Mouse (Mus musculus) stomach, postnatal 0 days (tissue): Measurements from ENCODE around the gene Tspan31. TPM values are rescaled to one million over a fixed set of nuclear protein-coding genes. Genes with fewer than 3 reads are reported as not detected.
"Not testable (repeated sequence)": the region's sequence is repeated elsewhere in the genome, so short reads cannot be mapped to it uniquely, and the experiment has no call there.

Experiments used
- ATAC-seq: fragments of 200-750 bp; cut with Nextera tagmentation; 2 replicates; pipeline ENCODE4 v1.8.0; 2017; ENCODE audit not compliant: low FRiP score, low TSS enrichment
- DNase-seq: peaks from one replicate; pipeline ENCODE4 v3.0.0-alpha.2; 2016; ENCODE audit warnings: low spot score
- H3K27ac ChIP-seq: fragments of 300-500 bp; sonication (generic); replicated peaks from 2 replicates; pipeline ENCODE4 v1.5.1; 2014; ENCODE audit warnings: mild to moderate bottlenecking, control low read depth
- H3K27me3 ChIP-seq: fragments of 300-500 bp; sonication (generic); 2 replicates; pipeline ENCODE4 v1.6.1; 2014; ENCODE audit warnings: low read length; ENCODE audit not compliant: control insufficient read depth, insufficient read depth
- H3K36me3 ChIP-seq: fragments of 300-500 bp; sonication (generic); 2 replicates; pipeline ENCODE4 v1.6.1; 2014; ENCODE audit warnings: low read length, mixed read lengths; ENCODE audit not compliant: control insufficient read depth, insufficient read depth
- H3K4me1 ChIP-seq: fragments of 300-500 bp; sonication (generic); replicated peaks from 2 replicates; pipeline ENCODE4 v1.6.1; 2014; ENCODE audit warnings: antibody characterized with exemption; ENCODE audit not compliant: control insufficient read depth, insufficient read depth
- H3K4me2 ChIP-seq: fragments of 300-500 bp; sonication (generic); replicated peaks from 2 replicates; pipeline ENCODE4 v1.6.1; 2014; ENCODE audit warnings: low read depth, mild to moderate bottlenecking, control low read depth, moderate library complexity
- H3K4me3 ChIP-seq: fragments of 300-500 bp; sonication (generic); 2 replicates; pipeline ENCODE4 v1.5.1; 2014; ENCODE audit warnings: low read depth, low read length, control low read depth
- H3K9ac ChIP-seq: fragments of 300-500 bp; sonication (generic); 2 replicates; pipeline ENCODE4 v1.6.1; 2014; ENCODE audit warnings: mild to moderate bottlenecking, low read length, control low read depth, mixed read lengths
- H3K9me3 ChIP-seq: fragments of 300-500 bp; sonication (generic); 2 replicates; pipeline ENCODE4 v1.6.1; 2016; ENCODE audit warnings: low read length; ENCODE audit not compliant: control insufficient read depth
- CTCF ChIP-seq: IDR thresholded peaks from 2 replicates; pipeline ENCODE4 v1.5.1; 2016; ENCODE audit warnings: antibody characterized with exemption, low read depth, mild to moderate bottlenecking, moderate library complexity
- EP300 ChIP-seq: optimal IDR thresholded peaks from 2 replicates; pipeline ENCODE3; 2016; ENCODE audit warnings: antibody characterized with exemption
- WGBS: fragments of 180-500 bp; shearing (Covaris S2); extraction: QIAGEN DNeasy Blood & Tissue Kit; methylation state at CpG from one replicate; pipeline ENCODE4 v1.1.7; 2014; 5-methylcytosine and 5-hydroxymethylcytosine counted together
- polyA plus RNA-seq: library from polyadenylated mRNA; unstranded; fragments of >200 nt; fragmentation: Nextera tagmentation; extraction: Ambion mirVana; gene quantifications from 2 replicates; pipeline ENCODE4 v1.2.1, GENCODE M21; 2015

The Tspan31 gene
- polyA plus RNA-seq, 1 experiment from 2014 or later, result 82.8 TPM

- TF ChIP-seq CTCF (no peak), EP300 (no peak)
- no peak overlapping the region for H3K4me3 ChIP-seq
- DNase-seq, result no peak
- ATAC-seq, result no peak
- no peak overlapping the region for H3K9ac ChIP-seq
- H3K36me3 ChIP-seq, result peaks cover 12% of the 10 kb centered on the region
- H3K27me3 ChIP-seq, result no peaks in the 10 kb centered on the region
- H3K27ac ChIP-seq, result no peak overlapping the region
- H3K4me1 ChIP-seq, result 0 out of 2 replicates have a peak, but pooled peaks cover 4% of the 10 kb centered on the region
- WGBS, result 64% methylated on average over 5 of the region's 5 CpGs
- H3K9me3 ChIP-seq, result no peaks in the 10 kb centered on the region
- no peak overlapping the region for H3K4me2 ChIP-seq
These were observed 7.6 kb downstream of the Tspan31 start for GRCm38 (mm10) chr10:127062503-127062902.

GRCm38 (mm10) chr10:127062101-127062500 is 8.0 kb downstream of the Tspan31 start:
- not testable (repeated sequence) for H3K27ac ChIP-seq, DNase-seq, H3K27me3 ChIP-seq, H3K4me1 ChIP-seq, H3K4me2 ChIP-seq, H3K4me3 ChIP-seq, H3K9me3 ChIP-seq, H3K9ac ChIP-seq, ATAC-seq
- H3K36me3 ChIP-seq, result peaks cover 12% of the 10 kb centered on the region; the same call in 1 of the 2 replicates
- 89% methylated on average over 4 of the region's 4 CpGs for WGBS

GRCm38 (mm10) chr10:127061513-127061912 is 8.6 kb downstream of the Tspan31 start:
- H3K4me2 ChIP-seq, result no peak overlapping the region
- no peak for ATAC-seq
- 0 out of 2 replicates have a peak, but pooled peaks cover 4% of the 10 kb centered on the region for H3K4me1 ChIP-seq
- no peak overlapping the region for H3K27ac ChIP-seq
- H3K9ac ChIP-seq, result no peak overlapping the region
- 70% methylated on average over 2 of the region's 2 CpGs for WGBS
- TF ChIP-seq CTCF, result no peak
- TF ChIP-seq EP300, result no peak
- no peak for DNase-seq
- no peaks in the 10 kb centered on the region for H3K27me3 ChIP-seq
- no peak overlapping the region for H3K4me3 ChIP-seq
- H3K36me3 ChIP-seq, result peaks cover 10% of the 10 kb centered on the region; the same call in 1 of the 2 replicates
- H3K9me3 ChIP-seq, result no peaks in the 10 kb centered on the region

GRCm38 (mm10) chr10:127061085-127061484 is 9.0 kb downstream of the Tspan31 start:
- no peak for DNase-seq
- no peaks in the 10 kb centered on the region for H3K27me3 ChIP-seq
- H3K9ac ChIP-seq, result no peak overlapping the region
- TF ChIP-seq EP300 (no peak), CTCF (no peak)
- no peak overlapping the region for H3K4me3 ChIP-seq
- no peaks in the 10 kb centered on the region for H3K9me3 ChIP-seq
- 49% methylated on average over 5 of the region's 5 CpGs for WGBS
- H3K4me2 ChIP-seq, result no peak overlapping the region
- H3K4me1 ChIP-seq, result 0 out of 2 replicates have a peak, but pooled peaks cover 4% of the 10 kb centered on the region
- 0 out of 2 replicates have a peak, but pooled peaks cover 10% of the 10 kb centered on the region for H3K36me3 ChIP-seq
- no peak for ATAC-seq
- H3K27ac ChIP-seq, result no peak overlapping the region

- 2% methylated on average over 58 of the region's 72 CpGs for WGBS
These were observed 9.8 kb downstream of the Tspan31 start, which contains the start of gene March9 for GRCm38 (mm10) chr10:127059968-127060916. March9 (minus strand) TSS chr10:127060184.

More at GRCm38 (mm10) chr10:127059968-127060916, 9.8 kb downstream of the Tspan31 start, which contains the start of gene March9:
- peak; percentile 86 for DNase-seq
- Histone ChIP-seq H3K27ac (0 out of 2 replicates have a peak within 1 kb of the TSS, but pooled peaks have one; percentile 24), H3K4me3 (peak within 1 kb of the TSS; percentile 72), H3K27me3 (no peaks in the 10 kb centered on the region), H3K4me1 (0 out of 2 replicates have a peak, but pooled peaks cover 4% of the 10 kb centered on the region), H3K4me2 (peak within 1 kb of the TSS; percentile 100), H3K9me3 (no peaks in the 10 kb centered on the region), H3K36me3 (0 out of 2 replicates have a peak, but pooled peaks cover 9% of the 10 kb centered on the region), H3K9ac (peak within 1 kb of the TSS; percentile 73)
- peak; percentile 34; the same call in 1 of the 2 replicates for ATAC-seq
- TF ChIP-seq CTCF, result no peak
- no peak for TF ChIP-seq EP300
